Mouse (Mus musculus) cerebellum, postnatal 4 days (tissue): Measurements from ENCODE around the gene Bbc3.
A peak's percentile ranks its signal among the peaks of the same experiment; 100 is the strongest.
"Not testable (repeated sequence)": the region's sequence is repeated elsewhere in the genome, so short reads cannot be mapped to it uniquely, and the experiment has no call there.

Experiments
- DNase-seq, 2 experiments: peaks; one replicate each; pipeline ENCODE4 v3.0.0; 2022; ENCODE audit warnings: low spot score in 2 of 2, mixed read lengths in 1 of 2

The Bbc3 gene

GRCm38 (mm10) chr7:16308093-16308492 lies at the start of gene Bbc3:
TSS of gene Bbc3 (plus strand) at chr7:16308393.
- DNase-seq: not testable (repeated sequence)

- no peak for DNase-seq
These were observed 49.0 kb upstream of the Bbc3 start, which contains the start of gene C5ar1 for GRCm38 (mm10) chr7:16259110-16259590. TSS of gene C5ar1 (minus strand) at chr7:16259540.

GRCm38 (mm10) chr7:16261097-16261496 lies 47.1 kb upstream of the Bbc3 start:
- DNase-seq: no peak

GRCm38 (mm10) chr7:16263015-16263787 lies 45.0 kb upstream of the Bbc3 start:
- peak in 1 of 2 experiments; percentile 77 for DNase-seq

GRCm38 (mm10) chr7:16263843-16264242 lies 44.4 kb upstream of the Bbc3 start:
- no peak for DNase-seq

GRCm38 (mm10) chr7:16265856-16266255 lies 42.3 kb upstream of the Bbc3 start:
- DNase-seq: no peak

GRCm38 (mm10) chr7:16266593-16266992 lies 41.6 kb upstream of the Bbc3 start:
- not testable (repeated sequence) for DNase-seq

- DNase-seq: no peak
These were observed 37.1 kb upstream of the Bbc3 start for GRCm38 (mm10) chr7:16271139-16271538.

GRCm38 (mm10) chr7:16272681-16273080 lies 35.5 kb upstream of the Bbc3 start:
- peak in 1 of 2 experiments; percentile 69 for DNase-seq

- DNase-seq: peak; percentile 51 to 79
These were observed 35.0 kb upstream of the Bbc3 start, which contains the start of gene Inafm1 for GRCm38 (mm10) chr7:16273081-16273765. TSS of gene Inafm1 (minus strand) at chr7:16273617.

- no peak for DNase-seq
These were observed 34.4 kb upstream of the Bbc3 start for GRCm38 (mm10) chr7:16273766-16274140.

- no peak for DNase-seq
These were observed 33.0 kb upstream of the Bbc3 start for GRCm38 (mm10) chr7:16274922-16275890.

GRCm38 (mm10) chr7:16280721-16281120 lies 27.5 kb upstream of the Bbc3 start:
- no peak for DNase-seq

- DNase-seq: no peak
These were observed 25.9 kb upstream of the Bbc3 start for GRCm38 (mm10) chr7:16282334-16282733.

GRCm38 (mm10) chr7:16284001-16284400 lies 24.2 kb upstream of the Bbc3 start:
- no peak for DNase-seq

- no peak for DNase-seq
These were observed 23.3 kb upstream of the Bbc3 start for GRCm38 (mm10) chr7:16284904-16285303.

- DNase-seq: peak in 1 of 2 experiments; percentile 39
These were observed 22.7 kb upstream of the Bbc3 start for GRCm38 (mm10) chr7:16285450-16286025.

GRCm38 (mm10) chr7:16286026-16286961 lies 21.9 kb upstream of the Bbc3 start, which contains the start of gene Ccdc9:
TSS of gene Ccdc9 (minus strand) at chr7:16286795.
- peak; percentile 97 to 99 for DNase-seq

GRCm38 (mm10) chr7:16287016-16287415 lies 21.2 kb upstream of the Bbc3 start:
- DNase-seq: no peak

GRCm38 (mm10) chr7:16287791-16288190 lies 20.4 kb upstream of the Bbc3 start:
- no peak for DNase-seq
